14 mouse cellular contexts compared by ENCODE assay signal in the genomic region with DNA sequence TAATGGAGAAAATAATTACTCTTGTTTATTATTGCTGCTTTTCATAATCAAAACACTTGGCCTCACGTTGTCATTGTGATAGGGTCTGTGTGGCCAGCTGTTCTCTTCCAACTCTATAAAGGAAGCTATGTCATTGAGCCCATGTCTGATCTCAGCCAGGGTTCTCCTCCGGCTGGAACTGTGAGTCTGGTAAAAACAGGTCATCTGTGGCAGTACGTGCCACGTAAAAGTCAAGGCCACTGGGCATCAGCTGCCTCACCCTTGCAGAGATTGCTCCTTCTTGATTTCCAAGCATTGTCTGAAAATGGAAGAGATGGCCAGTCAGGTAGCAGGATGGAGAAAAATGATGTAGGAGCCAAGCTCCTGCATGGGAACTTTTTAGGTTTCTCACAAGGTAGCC. TPM values are rescaled to one million over a fixed set of nuclear protein-coding genes. Genes with fewer than 3 reads are reported as not detected.
A peak's percentile ranks its signal among the peaks of the same experiment; 100 is the strongest.
DNase-seq lines count a peak whose midpoint lies in the region.
"Had no signal": no experiment of that assay in that cellular context is flagged by ENCODE, and none has a peak within 500 bp of the region (broad histone marks: within the 10 kb centered on the region; RNA-seq: fewer than 3 reads in every experiment).

No protein-coding gene starts in this region.

- peak; percentile 40 for DNase-seq in adrenal gland, adult 8-10 months
- no peak for DNase-seq in adrenal gland, postnatal 4 days (ENCODE audit: low spot score in 2 of 2)
- DNase-seq in heart, postnatal 4 days, result peak; percentile 3
- DNase-seq in heart, adult 18-20 months, result no peak
- DNase-seq in adrenal gland, postnatal 14 days, result peak; percentile 28
- DNase-seq in adrenal gland, postnatal 36 days, result peak; percentile 44 to 51
- DNase-seq: cerebellum, adult 11 months; cerebellum, adult 2 months; cerebellum, adult 9-11 months; cerebellum, postnatal 25 days; forebrain, postnatal 0 days; gastrocnemius, adult 2 months; gastrocnemius, postnatal 14 days; kidney, adult 2 months had no signal

RNA-seq across cellular contexts. Expression of a gene that starts 25.8 kb away (rescaled TPM):
- 1 to 10 TPM; 6.0 to 7.5 (median 6.9) TPM for total RNA-seq in adrenal gland, adult 8-10 months (2022)
- 1 to 10 TPM; 5.2 to 5.4 TPM for total RNA-seq in adrenal gland, postnatal 4 days (2021)
- total RNA-seq in heart, postnatal 4 days (2021), result 1 to 10 TPM; 1.9 to 2.5 TPM
- 1 to 10 TPM; 2.7 to 3.0 TPM for total RNA-seq in heart, adult 18-20 months (2021)
- total RNA-seq in adrenal gland, postnatal 14 days (2021), result 3.9 and 6.6 TPM in 2 replicates
- total RNA-seq in adrenal gland, postnatal 36 days (2021), result 1 to 10 TPM; 4.8 to 6.7 TPM

RNA-seq across cellular contexts. Expression of a gene that starts 45.5 kb away (rescaled TPM):
- total RNA-seq in adrenal gland, adult 8-10 months (2022), result 10 to 100 TPM; 42.4 to 64.2 (median 45.2) TPM
- 10 to 100 TPM; 41.7 to 44.3 TPM for total RNA-seq in adrenal gland, postnatal 4 days (2021)
- 10 to 100 TPM; 41.3 to 44.9 TPM for total RNA-seq in heart, postnatal 4 days (2021)
- total RNA-seq in heart, adult 18-20 months (2021), result 10 to 100 TPM; 24.1 to 29.6 TPM
- total RNA-seq in adrenal gland, postnatal 14 days (2021), result 43.1 and 46.0 TPM in 2 replicates
- 10 to 100 TPM; 43.3 to 51.1 TPM for total RNA-seq in adrenal gland, postnatal 36 days (2021)

Comparison
In these comparisons a context has a peak if more than half of its experiments do, and no peak if none do; other contexts are left out.
1. DNase-seq: peak in adrenal gland, adult 8-10 months (single experiment), heart, postnatal 4 days (single experiment), adrenal gland, postnatal 14 days (single experiment) and adrenal gland, postnatal 36 days (2 of 2); none in adrenal gland, postnatal 4 days (0 of 2) and heart, adult 18-20 months (0 of 2).